Mouse (Mus musculus) adrenal gland, adult (tissue): ENCODE data around the gene Arhgap10.
"Not testable (repeated sequence)": the region's sequence is repeated elsewhere in the genome, so short reads cannot be mapped to it uniquely, and the experiment has no call there.

ENCODE experiments used
- DNase-seq, 2 experiments: peaks; one replicate each; pipeline ENCODE4 v3.0.0; 2022 to 2023; ENCODE audit warnings: low spot score in 1 of 2; ENCODE audit not compliant: inconsistent age in 2 of 2

Gene Arhgap10

DNA sequence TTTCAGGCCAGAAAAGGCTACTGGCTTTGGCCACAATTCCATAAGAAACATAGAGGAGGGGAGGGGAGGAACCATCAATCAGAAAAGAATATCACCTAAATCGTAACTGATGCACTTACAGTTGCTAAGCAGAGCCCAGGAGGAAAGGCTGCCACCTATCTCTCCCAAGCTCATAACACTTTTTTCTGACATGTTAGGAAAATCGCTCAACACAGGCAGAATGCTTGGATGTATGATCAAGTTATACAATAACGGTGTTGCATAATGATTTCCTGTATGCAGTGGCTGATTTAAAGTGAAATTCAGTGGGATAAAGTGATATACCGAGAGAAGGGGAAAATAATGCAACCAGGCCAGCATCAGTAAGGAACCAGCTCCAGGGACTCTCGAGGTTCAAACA lies 162.4 kb downstream of the Arhgap10 start:
- DNase-seq = no peak

DNA sequence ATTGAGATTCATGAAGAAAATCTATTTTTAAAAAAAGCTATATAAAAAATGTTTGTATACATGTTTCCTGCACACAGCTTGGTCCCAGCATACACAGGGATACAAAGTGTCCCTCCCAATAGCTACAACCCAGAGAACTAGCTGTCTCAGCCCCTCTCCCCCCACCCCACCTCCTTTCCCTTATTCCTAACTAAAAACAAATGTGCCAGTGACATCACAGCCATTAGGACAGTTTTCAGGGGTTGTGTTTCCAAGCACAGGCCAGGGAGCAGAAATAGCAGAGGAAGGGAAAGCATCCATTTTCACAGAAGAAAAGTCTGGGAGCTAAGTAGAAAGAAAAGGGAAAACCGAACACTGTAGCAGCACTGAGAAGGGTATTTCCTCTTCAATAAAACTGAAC lies 163.6 kb downstream of the Arhgap10 start:
- DNase-seq = no peak

DNA sequence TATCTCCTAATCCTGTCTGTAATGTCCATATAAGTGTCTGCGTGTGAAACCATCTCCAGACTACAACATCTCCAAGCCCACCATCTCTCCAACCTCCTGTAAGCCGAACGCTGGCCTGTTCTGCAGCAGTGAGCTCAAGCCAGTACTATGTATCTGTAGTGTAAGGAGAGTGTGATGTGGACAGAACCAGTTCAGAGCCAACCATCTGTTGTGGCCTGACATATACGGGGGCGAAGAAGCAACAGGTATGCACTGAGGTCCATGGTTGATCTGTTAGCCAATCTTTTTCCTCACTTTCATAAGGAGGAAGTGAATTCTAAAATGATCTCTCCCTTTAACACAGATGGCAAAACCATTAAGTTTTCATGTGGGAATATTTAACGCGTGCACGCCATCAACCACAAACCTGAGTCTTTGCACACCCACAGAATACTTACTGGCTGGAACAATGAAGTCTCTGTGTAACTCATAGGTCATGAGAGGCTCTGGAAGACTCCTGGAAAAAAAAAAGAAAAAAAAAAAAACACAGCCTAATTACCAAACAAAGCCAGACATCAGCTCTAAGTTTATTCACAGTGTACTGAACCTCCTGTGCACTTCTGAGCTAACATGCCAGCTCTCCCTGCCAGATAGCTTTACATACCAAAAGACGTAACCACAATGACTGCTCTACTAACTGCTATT lies 166.4 kb downstream of the Arhgap10 start:
- no peak for DNase-seq

DNA sequence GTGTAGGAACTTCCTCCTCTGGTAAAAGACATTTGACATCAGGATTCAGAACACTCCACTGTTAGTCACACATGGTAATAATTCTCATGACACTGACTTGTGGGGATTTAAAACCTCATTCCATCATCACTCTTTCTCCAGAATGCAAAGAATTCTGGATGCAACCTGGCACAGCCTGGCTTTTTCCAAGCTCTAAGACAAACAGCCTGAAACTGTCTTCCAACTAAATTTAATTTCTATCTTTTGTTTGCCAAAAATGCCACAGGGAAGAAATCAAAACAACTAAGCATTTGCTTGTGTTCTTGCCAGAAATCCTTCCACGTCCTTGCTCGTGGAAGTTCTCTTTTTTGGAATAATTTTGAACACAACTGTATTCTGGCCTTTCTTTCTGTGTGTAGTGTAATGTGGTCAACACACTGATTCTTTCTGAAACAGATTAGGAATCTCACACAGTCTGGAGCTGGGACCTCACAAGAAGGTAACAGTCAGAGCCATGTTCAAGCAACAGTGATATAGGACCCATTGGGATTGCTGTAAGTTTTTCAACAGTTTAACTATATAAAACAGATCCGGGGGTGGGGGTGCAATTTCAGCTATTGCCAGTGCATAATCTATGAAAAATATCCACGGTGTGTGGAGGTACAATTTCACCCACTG lies 167.5 kb downstream of the Arhgap10 start:
- no peak for DNase-seq

DNA sequence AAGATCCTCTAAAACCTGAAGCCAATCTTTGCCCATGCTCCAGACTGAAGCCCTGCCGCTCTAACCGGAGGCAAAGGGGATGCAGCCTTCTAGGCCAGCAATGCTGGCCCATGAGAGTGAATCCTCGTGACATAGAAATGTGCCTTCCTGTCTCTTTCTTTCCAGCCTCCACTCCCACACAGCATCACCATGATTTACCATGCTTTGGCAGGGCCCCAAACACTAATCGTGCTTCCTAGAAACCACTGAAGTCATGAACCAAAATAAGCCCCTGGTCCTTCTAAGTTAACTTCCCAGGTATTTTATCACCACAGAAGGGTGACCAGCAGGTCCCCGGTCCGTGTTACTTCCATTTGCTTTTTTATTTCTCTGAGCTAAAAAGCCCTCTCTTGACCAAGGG lies 173.8 kb downstream of the Arhgap10 start:
- DNase-seq = no peak

DNA sequence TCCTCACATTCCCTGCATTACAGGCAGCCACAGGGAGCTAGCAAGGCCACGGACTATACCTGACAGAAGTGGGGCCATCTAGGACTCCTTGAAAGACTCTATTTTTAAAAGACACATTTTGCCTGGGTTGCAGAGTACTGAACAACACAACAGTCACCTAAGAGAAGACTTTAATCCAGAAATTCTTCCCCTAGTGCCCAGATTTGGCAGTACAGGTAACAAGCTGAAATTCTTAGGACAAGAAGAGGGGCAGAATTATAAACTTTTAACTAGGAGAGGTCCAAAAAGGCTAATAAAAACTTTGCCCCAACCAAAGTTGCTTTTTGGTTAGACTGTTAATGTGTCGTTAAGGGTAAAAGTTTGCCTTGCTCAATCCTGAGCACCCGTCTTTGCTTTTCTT lies 174.4 kb downstream of the Arhgap10 start:
- DNase-seq = no peak

DNA sequence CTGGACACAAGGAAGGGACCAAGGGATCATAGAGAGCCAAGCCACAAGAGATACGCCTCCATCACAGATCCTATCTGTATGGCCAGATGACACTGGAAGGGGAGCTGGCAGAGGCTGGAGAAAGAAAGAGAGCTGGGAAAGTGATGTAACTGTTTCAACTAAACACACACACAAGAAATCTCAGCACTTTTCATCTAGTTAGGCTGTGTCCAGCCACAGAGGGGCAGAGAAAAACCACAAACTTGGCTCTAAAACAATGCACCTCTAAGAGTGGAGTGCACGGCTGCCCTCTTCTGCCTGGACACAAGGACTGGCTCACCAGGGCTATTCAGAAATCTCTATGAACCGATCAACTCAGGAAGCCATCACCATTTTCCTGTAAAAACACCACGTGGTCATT lies 175.6 kb downstream of the Arhgap10 start:
- no peak for DNase-seq

DNA sequence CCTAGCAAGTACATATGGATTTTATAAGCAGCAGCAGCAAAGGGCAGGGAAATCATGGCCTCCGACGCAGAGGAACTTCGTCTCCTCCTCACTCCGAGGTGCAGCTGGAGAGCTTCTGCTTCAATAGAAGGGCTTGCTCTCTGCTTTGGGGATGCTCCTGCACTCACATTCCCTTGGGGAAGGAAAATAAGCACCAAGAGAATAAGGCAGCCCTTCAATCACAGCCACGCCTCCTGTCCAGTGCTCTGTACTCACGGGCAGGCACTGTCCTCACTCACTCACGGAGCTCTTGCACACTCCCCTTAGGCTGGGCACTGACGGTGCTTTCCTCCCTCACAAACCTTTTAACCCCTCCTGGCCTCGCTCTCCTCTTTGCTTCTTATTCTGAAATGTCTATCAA lies 176.4 kb downstream of the Arhgap10 start:
- DNase-seq = no peak

DNA sequence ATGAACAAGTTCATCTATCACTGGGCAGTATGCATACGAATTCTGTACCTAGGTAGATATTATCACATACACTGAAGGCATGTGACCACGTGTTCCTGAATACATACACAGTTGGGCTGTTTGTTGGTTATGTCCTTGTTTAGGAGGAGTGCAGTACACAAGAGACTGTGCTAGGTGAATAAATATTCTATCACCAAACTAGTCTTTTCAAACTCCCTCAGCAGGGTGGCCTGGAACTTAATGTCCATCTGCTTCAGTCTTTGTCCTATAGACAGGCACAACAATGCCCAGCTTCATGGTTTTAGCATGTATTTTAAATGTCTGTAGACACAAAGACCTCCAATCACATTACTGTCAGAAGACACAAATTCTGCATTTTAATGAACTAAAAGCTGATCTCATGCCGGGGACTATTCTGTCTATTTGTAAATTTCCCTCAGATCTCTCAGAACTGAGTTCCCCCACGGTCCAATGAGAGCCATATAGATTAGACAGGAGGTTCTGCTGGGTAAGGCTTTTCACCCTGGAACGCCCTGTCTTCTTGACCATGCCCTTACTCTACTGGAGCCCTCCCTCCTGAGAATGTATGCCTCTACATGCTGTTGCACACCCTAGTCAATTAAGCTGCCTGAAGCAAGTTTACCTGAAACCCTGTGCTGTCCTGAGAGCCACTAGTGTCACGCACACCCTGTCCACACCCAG lies 177.6 kb downstream of the Arhgap10 start:
- DNase-seq = no peak

DNA sequence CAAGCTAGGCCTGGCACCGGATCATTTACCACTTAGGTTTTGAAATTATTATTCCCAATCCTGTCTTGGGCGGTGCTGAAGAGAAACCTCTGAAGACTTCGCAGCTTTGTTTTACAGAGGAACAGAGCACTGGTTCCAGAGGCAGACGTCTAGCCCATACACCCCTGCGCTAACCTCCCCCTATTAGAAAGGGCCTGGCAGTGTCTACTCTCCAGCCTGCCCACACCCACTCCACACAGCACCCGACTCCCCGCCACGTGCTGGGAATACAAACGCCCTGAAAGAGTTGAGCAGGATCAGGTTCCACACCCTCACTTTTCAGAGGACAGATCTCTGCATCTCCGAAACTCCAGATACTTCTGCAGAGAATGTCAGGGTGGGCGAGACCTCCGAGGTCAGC lies 180.5 kb downstream of the Arhgap10 start:
- no peak for DNase-seq

DNA sequence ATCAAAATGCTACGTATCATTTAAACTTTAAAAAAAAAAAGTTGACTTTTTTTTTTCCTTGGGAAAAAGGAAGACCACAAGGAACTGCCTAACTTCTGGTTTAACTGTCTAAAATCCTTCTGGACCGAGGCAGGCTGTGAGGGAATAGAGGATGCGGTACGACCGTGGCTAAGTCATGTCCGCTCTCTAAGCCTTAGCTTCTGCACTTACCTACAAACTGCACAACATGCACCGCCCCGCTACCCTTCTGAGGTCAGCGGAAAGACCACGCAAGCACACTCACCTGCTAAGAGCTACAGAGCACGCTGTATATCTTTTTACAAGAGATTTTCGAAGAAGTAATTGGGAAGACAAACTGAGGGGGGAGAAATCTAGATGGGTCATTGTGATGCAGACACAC lies 186.6 kb downstream of the Arhgap10 start:
- DNase-seq = no peak

DNA sequence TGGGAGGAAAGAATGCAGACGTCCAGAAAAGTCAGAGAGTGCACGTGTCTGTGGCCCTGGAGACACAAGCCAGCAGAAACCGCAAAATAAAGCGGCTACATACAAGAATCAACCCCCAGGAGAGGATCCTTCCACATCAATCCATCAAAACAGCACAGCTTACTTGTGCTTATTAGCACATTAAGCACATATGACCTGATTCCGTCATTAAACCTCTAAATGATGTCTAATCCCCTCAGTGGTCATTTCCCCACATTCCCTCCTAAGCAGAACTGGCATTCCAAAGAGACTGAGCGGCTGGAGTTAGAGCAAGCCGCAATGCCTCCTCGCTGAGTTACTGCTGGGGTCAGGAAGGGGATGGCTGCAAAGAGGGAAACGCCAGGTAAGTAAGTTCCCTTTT lies 187.4 kb downstream of the Arhgap10 start:
- no peak for DNase-seq

DNA sequence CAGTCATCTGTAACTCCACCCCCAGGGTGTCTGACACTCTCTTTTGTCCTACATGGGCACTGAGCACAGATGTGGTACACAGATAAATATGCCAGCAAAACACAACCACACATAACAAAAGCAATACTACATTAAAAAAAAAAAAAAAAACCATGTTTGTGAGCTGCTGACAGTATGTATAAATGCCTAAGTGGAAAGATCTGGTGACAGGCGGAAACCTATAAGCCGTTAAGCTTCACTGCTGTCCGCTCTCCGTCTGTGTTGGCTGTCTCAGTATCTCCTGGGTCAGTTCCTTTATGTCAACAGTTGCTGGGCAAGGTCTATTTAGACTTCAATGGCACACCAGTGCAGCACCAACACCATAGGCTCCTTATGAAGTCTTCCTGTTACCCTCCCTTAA lies 188.0 kb downstream of the Arhgap10 start:
- no peak for DNase-seq

DNA sequence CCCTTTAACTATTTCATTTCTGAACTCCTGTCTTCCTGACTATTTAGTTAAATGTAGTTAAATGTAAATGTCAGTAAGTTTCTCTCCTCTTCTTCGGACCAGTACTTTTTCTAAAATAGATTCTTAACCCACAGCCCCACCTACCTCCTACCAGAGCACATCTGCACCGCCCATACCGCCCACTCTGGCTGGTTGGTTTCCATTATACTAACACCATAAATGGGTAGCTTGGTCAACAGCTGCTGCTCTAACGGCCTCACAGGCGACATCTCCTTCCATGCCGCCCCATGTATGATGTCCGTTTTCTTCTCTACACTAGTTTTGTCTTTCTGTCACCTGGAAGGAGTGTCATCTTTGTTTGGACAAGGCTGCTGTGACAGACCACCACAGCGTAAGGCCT lies 189.3 kb downstream of the Arhgap10 start:
- no peak for DNase-seq

DNA sequence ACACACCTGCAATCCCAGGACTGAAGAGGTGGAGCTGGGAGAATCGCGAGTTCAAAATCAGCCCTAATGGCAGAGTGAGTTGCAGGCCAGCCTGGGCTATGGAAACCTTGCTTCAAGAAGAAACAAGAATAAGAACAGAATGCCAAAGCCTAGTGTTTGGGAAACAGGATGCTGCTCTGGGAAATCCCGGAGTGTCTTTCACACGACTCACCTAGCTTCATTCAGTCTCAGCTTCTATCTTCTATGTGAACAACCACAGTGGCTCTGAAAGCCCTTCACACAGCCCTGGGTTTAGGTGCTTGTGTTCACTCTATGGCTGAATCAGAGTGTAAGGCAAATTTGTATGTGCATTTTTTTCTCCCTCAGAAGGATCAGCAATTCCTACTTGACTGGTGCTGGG lies 190.4 kb downstream of the Arhgap10 start:
- no peak for DNase-seq

DNA sequence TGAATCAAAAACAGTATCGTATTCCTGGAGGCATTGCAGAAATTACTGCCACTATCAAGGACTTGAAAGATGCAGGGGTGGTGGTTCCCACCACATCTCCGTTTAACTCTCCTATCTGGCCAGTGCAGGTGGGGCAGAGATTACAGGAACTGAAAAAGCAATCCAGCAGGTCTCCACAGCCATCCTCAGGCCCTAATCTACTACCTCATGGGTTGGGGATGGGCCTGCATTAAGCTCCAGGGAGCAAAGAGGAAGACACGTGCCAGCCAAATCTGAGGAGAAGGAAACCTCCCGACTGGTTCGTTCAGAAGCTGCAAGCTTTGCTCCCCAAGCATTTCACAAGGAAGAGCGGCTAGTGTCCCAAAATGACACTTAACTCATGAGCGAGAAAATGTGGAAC lies 195.0 kb downstream of the Arhgap10 start:
- not testable (repeated sequence) for DNase-seq

DNA sequence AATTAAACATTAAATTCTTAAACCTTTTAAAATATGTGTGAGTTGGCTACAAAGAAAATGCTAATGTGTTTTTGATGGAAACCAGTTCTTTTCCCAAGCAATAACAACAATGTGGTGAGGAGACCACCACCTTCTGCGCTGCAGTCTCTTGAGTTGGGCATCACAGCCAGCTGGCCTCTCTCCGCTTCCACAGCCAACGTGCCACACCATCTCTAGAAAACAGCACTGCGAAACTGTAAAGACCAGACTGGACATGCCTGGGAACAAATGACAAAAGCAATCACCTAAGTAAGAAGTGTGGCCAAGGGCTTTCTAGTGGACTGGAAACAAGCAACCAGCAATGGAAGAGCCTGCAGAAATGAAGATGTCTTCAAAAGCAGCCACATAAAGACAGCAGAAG lies 195.9 kb downstream of the Arhgap10 start:
- no peak for DNase-seq

DNA sequence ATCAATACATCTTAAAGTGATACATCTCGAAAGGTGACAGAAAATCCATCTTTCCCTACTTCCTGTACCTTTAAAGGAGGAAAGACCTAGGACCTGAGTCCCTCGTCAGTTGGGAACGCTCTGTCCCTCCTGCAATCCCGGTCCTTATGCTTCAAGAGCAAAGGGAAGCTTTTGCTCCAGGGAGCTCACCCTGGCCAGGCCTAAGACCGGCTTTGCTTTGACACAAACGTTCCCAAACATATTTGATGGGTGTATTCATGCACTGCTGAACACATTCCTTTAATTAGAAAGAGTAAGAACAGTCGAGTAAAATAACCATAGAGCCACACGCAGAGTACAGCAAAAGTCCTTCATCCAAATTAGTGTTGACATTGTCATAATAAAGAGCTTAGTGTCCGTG lies 199.2 kb downstream of the Arhgap10 start:
- DNase-seq = no peak

DNA sequence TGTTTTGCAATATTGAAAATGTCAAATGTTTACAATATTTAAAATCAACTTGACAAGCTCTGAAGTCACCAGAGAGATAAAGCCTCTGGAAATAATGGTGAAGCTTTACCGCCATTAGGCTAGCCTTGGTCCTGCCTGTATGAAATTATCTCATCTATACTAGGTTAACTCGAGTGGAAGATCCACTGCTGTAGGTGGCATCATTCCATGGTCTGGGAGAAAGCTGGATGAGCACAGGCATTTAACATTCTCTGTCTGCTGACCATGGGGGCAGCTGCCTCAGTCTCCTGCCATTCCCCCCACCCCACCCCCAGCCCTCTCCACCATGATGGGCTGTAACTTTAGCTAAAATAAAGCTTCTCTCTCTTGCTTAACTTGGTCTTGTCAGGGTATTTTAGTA lies 200.0 kb downstream of the Arhgap10 start:
- DNase-seq = no peak

DNA sequence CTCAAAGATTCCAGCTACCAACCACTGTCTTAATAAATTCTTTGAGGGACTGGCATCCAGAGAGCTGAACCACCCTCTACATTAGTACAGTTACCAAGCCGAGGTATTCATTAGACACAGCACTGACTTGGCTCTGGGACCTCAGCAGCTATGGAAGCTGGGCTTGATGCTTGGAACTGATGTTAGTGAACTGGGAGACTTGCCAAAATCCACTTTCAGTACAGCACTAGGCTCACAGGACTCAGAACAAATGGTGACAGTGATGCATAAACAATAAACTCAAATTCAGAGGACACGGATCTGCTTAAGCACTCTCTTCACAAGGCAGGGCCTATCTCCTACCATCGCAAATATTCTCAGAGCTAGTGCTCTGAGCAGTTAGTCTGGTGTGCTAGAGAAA lies 204.8 kb downstream of the Arhgap10 start:
- peak in 1 of 2 experiments; percentile 37 for DNase-seq

DNA sequence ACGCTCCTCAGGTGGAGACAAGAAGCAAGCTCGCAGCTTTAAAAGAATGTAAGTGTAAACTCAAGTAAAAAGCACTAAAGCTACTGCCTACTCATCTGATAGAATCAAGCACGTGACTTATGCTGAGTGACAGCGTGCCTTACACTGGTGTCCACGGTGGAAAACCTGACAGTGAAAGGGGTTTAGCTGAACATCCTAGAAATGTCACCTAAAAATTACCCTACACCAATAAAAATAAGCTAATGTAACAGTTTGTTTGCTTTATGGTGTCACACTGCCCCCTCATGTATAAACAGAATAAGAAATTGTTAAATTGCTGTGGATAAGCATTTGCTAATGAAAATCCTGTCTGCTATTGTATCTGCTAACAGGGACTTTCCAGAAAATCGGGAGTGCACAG lies 206.0 kb downstream of the Arhgap10 start:
- DNase-seq = peak in 1 of 2 experiments; percentile 47

DNA sequence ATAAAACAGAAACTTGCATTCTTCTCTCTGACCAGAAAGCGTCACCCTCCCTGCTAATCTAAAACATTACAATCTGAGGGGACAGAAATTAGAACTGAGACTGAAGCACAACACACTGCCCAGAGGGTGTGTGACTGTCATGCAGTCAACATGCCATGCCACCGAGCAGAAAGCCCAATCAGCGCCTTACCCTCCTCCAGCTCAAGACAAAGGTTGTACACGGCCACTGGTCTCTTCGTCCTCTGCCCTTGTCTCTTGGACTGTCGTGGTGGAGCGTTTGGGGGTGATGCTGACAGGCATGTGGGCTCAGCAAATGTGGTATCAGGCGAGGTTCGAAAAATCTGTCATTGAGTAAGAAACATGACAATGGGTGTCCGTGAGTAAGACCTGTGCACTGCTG lies 207.2 kb downstream of the Arhgap10 start:
- no peak for DNase-seq
